Mouse (Mus musculus): ENCODE results near the gene Mucl3.

- TF ChIP-seq CTCF (IDR thresholded peaks at IDR 0.05; ENCODE audit: borderline replicate concordance, control insufficient read depth, extremely low read depth, insufficient read depth, low read length, poor library complexity) (no peak), POLR2A (IDR thresholded peaks at IDR 0.05; ENCODE audit: control insufficient read depth, extremely low read depth, insufficient read depth, low read length, poor library complexity) (no peak)
Observed at GRCm38 (mm10) chr17:35591731-35592130, 51.8 kb downstream of the Mucl3 start.

All from thymus, adult 2 months (tissue).